Mouse (Mus musculus): ENCODE results near the gene Mfsd5. TPM values are rescaled to one million over a fixed set of nuclear protein-coding genes. Genes with fewer than 3 reads are reported as not detected.
A peak's percentile ranks its signal among the peaks of the same experiment; 100 is the strongest.

Gene Mfsd5
- polyA plus RNA-seq, 1 experiment from 2014 or later: 46.7 TPM

- H3K4me2 ChIP-seq: peak within 1 kb of the TSS; percentile 16; the same call in 1 of the 2 replicates
- WGBS: 6% methylated on average over 19 of the region's 21 CpGs
- H3K27me3 ChIP-seq: peaks cover 25% of the 10 kb centered on the region
- H3K4me3 ChIP-seq: no peak within 1 kb of the TSS
- H3K36me3 ChIP-seq (ENCODE audit: poor library complexity, severe bottlenecking): no peaks in the 10 kb centered on the region
- H3K9ac ChIP-seq: 0 out of 2 replicates have a peak within 1 kb of the TSS, but pooled peaks have one; percentile 8
- H3K9me3 ChIP-seq (replicated peaks): no peaks in the 10 kb centered on the region
- no peak within 1 kb of the TSS for H3K27ac ChIP-seq
- H3K4me1 ChIP-seq: peaks cover 6% of the 10 kb centered on the region; the same call in 1 of the 2 replicates
- no peak for ATAC-seq
Observed at GRCm38 (mm10) chr15:102270274-102270960, 8.8 kb upstream of the Mfsd5 start, which contains the start of gene Gm9918. TSS of gene Gm9918 (plus strand) at chr15:102270563.

- Histone ChIP-seq H3K9ac (no peak overlapping the region), H3K27ac (no peak overlapping the region), H3K36me3 (ENCODE audit: poor library complexity, severe bottlenecking) (no peaks in the 10 kb centered on the region), H3K9me3 (replicated peaks) (no peaks in the 10 kb centered on the region), H3K4me2 (no peak overlapping the region), H3K27me3 (peaks cover 25% of the 10 kb centered on the region), H3K4me3 (no peak overlapping the region), H3K4me1 (peaks cover 6% of the 10 kb centered on the region; the same call in 1 of the 2 replicates)
- no peak for ATAC-seq
- 32% methylated on average over 3 of the region's 3 CpGs for WGBS
Observed at GRCm38 (mm10) chr15:102271441-102271840, 7.8 kb upstream of the Mfsd5 start.

GRCm38 (mm10) chr15:102273982-102274716 lies 5.1 kb upstream of the Mfsd5 start:
- no peaks in the 10 kb centered on the region for H3K36me3 ChIP-seq (ENCODE audit: poor library complexity, severe bottlenecking)
- peaks cover 10% of the 10 kb centered on the region for H3K4me1 ChIP-seq
- H3K4me3 ChIP-seq: no peak overlapping the region
- ATAC-seq: no peak
- H3K9ac ChIP-seq: no peak overlapping the region
- no peak overlapping the region for H3K4me2 ChIP-seq
- H3K27me3 ChIP-seq: peaks cover 25% of the 10 kb centered on the region
- H3K27ac ChIP-seq: no peak overlapping the region
- WGBS: 74% methylated on average over 6 of the region's 6 CpGs
- H3K9me3 ChIP-seq (replicated peaks): no peaks in the 10 kb centered on the region

GRCm38 (mm10) chr15:102278726-102279091 lies 545 bp upstream of the Mfsd5 start:
- peak overlapping the region; percentile 66 for H3K4me3 ChIP-seq
- 0 out of 2 replicates have a peak, but pooled peaks have one; percentile 1 for ATAC-seq
- H3K27me3 ChIP-seq: no peaks in the 10 kb centered on the region
- peak overlapping the region; percentile 76 for H3K9ac ChIP-seq
- WGBS: 39% methylated on average over 7 of the region's 7 CpGs
- peak overlapping the region; percentile 97 for H3K4me2 ChIP-seq
- H3K27ac ChIP-seq: peak overlapping the region; percentile 66
- H3K9me3 ChIP-seq (replicated peaks): no peaks in the 10 kb centered on the region
- H3K36me3 ChIP-seq (ENCODE audit: poor library complexity, severe bottlenecking): peaks cover 24% of the 10 kb centered on the region
- peaks cover 15% of the 10 kb centered on the region for H3K4me1 ChIP-seq

GRCm38 (mm10) chr15:102279783-102280520 lies 698 bp downstream of the Mfsd5 start:
- Histone ChIP-seq H3K4me3 (peak overlapping the region; percentile 66), H3K36me3 (ENCODE audit: poor library complexity, severe bottlenecking) (peaks cover 24% of the 10 kb centered on the region), H3K27me3 (no peaks in the 10 kb centered on the region), H3K4me1 (peaks cover 15% of the 10 kb centered on the region), H3K9ac (peak overlapping the region; percentile 76), H3K9me3 (replicated peaks) (no peaks in the 10 kb centered on the region), H3K4me2 (peak overlapping the region; percentile 97), H3K27ac (peak overlapping the region; percentile 63)
- peak; percentile 37 for ATAC-seq
- WGBS: 32% methylated on average over 13 of the region's 13 CpGs

GRCm38 (mm10) chr15:102280623-102281022 lies 1.4 kb downstream of the Mfsd5 start:
- WGBS: 92% methylated on average over 19 of the region's 19 CpGs
- peaks cover 24% of the 10 kb centered on the region for H3K36me3 ChIP-seq (ENCODE audit: poor library complexity, severe bottlenecking)
- peak overlapping the region; percentile 76; the same call in 1 of the 2 replicates for H3K9ac ChIP-seq
- H3K4me3 ChIP-seq: peak overlapping the region; percentile 66
- H3K27me3 ChIP-seq: no peaks in the 10 kb centered on the region
- H3K4me1 ChIP-seq: peaks cover 15% of the 10 kb centered on the region
- H3K9me3 ChIP-seq (replicated peaks): no peaks in the 10 kb centered on the region
- ATAC-seq: no peak
- H3K4me2 ChIP-seq: peak overlapping the region; percentile 97
- no peak overlapping the region for H3K27ac ChIP-seq

GRCm38 (mm10) chr15:102282463-102283292 lies 3.4 kb downstream of the Mfsd5 start:
- 88% methylated on average over 8 of the region's 8 CpGs for WGBS
- no peak overlapping the region for H3K4me2 ChIP-seq
- no peak overlapping the region for H3K27ac ChIP-seq
- H3K9ac ChIP-seq: no peak overlapping the region
- peaks cover 24% of the 10 kb centered on the region for H3K36me3 ChIP-seq (ENCODE audit: poor library complexity, severe bottlenecking)
- no peaks in the 10 kb centered on the region for H3K9me3 ChIP-seq (replicated peaks)
- no peaks in the 10 kb centered on the region for H3K27me3 ChIP-seq
- H3K4me3 ChIP-seq: no peak overlapping the region
- H3K4me1 ChIP-seq: peaks cover 15% of the 10 kb centered on the region
- ATAC-seq: no peak

GRCm38 (mm10) chr15:102283648-102284047 lies 4.4 kb downstream of the Mfsd5 start:
- WGBS: 84% methylated on average over 3 of the region's 3 CpGs
- no peaks in the 10 kb centered on the region for H3K9me3 ChIP-seq (replicated peaks)

GRCm38 (mm10) chr15:102287395-102287794 lies 8.1 kb downstream of the Mfsd5 start:
- ATAC-seq: no peak
- Histone ChIP-seq H3K27me3 (no peaks in the 10 kb centered on the region), H3K9ac (no peak overlapping the region)

More at GRCm38 (mm10) chr15:102283648-102284047, 4.4 kb downstream of the Mfsd5 start:
- H3K9ac ChIP-seq: no peak overlapping the region
- no peak overlapping the region for H3K27ac ChIP-seq
- H3K36me3 ChIP-seq (ENCODE audit: poor library complexity, severe bottlenecking): peaks cover 24% of the 10 kb centered on the region
- ATAC-seq: no peak
- peaks cover 15% of the 10 kb centered on the region for H3K4me1 ChIP-seq
- no peak overlapping the region for H3K4me2 ChIP-seq
- H3K4me3 ChIP-seq: no peak overlapping the region
- no peaks in the 10 kb centered on the region for H3K27me3 ChIP-seq

GRCm38 (mm10) chr15:102295633-102296367 lies 16.5 kb downstream of the Mfsd5 start, which contains the start of gene Espl1:
TSS of gene Espl1 (plus strand) at chr15:102296266.
- peak within 1 kb of the TSS; percentile 88 for H3K4me2 ChIP-seq
- H3K4me3 ChIP-seq: peak within 1 kb of the TSS; percentile 60
- H3K27ac ChIP-seq: no peak within 1 kb of the TSS
- H3K9me3 ChIP-seq (replicated peaks): no peaks in the 10 kb centered on the region
- ATAC-seq: peak; percentile 99
- peaks cover 26% of the 10 kb centered on the region for H3K36me3 ChIP-seq (ENCODE audit: poor library complexity, severe bottlenecking)
- no peaks in the 10 kb centered on the region for H3K27me3 ChIP-seq
- 6% methylated on average over 25 of the region's 25 CpGs for WGBS
- H3K9ac ChIP-seq: peak within 1 kb of the TSS; percentile 68
- H3K4me1 ChIP-seq: peaks cover 11% of the 10 kb centered on the region

More at GRCm38 (mm10) chr15:102287395-102287794, 8.1 kb downstream of the Mfsd5 start:
- Histone ChIP-seq H3K36me3 (ENCODE audit: poor library complexity, severe bottlenecking) (peaks cover 6% of the 10 kb centered on the region), H3K27ac (no peak overlapping the region), H3K4me2 (no peak overlapping the region), H3K4me1 (no peaks in the 10 kb centered on the region), H3K4me3 (no peak overlapping the region), H3K9me3 (replicated peaks) (no peaks in the 10 kb centered on the region)
